Mouse (Mus musculus) Patski (cell line): Measurements from ENCODE around the gene Dse. TPM values are rescaled to one million over a fixed set of nuclear protein-coding genes. Genes with fewer than 3 reads are reported as not detected.

Experiments used
- ATAC-seq: fragments of 100-300 bp; one replicate; pipeline ENCODE4 v1.8.0; 2021
- CTCF ChIA-PET: fragments of 350-600 bp; sonication (Branson Sonifier 250); formaldehyde crosslinking; loops from one replicate; lab custom pipeline; 2022; ENCODE audit warnings: inconsistent platforms; lab: Charles Lee
- POLR2A ChIA-PET: fragments of 350-600 bp; sonication (Branson Sonifier 250); formaldehyde crosslinking; loops from one replicate; lab custom pipeline; 2022; ENCODE audit warnings: antibody characterized with exemption, inconsistent platforms; lab: Charles Lee
- DNase-seq: peaks from one replicate; pipeline ENCODE4 v3.0.0-alpha.2; 2011; ENCODE audit warnings: low read depth, low spot score
- H3K27me3 ChIP-seq: fragments of 371-371 bp; one replicate; pipeline ENCODE4 v1.5.1; 2021
- CTCF ChIP-seq: fragments of 100-300 bp; IDR thresholded peaks from one replicate; pipeline ENCODE4 v1.5.1; 2021
- in situ Hi-C: fragments of 300-500 bp; cut with MboI; formaldehyde crosslinking; loops from 3 replicates; pipeline ENCODE4 v1.11.1; 2018; ENCODE audit warnings: low pct_unique_long_range_greater_than_20kb, mixed read lengths
- polyA plus RNA-seq: library from polyadenylated mRNA; unstranded; gene quantifications from one replicate; pipeline ENCODE4 v1.2.3, GENCODE M21; 2021

The Dse gene
- polyA plus RNA-seq, 1 experiment from 2014 or later, result 6.8 TPM

GRCm38 (mm10) chr10:34139768-34140167 is 67.7 kb downstream of the Dse start:
- no peaks in the 10 kb centered on the region for H3K27me3 ChIP-seq
- no peak for TF ChIP-seq CTCF
- DNase-seq (no peak), ATAC-seq (no peak)
- ChIA-PET POLR2A (no interaction called here), CTCF (interaction anchor here (1.2 kb wide), 1 partner anchor 15 kb away, joined by 3 read pairs; no protein-coding TSS in a partner anchor)
- in situ Hi-C loops, result loop anchor here (10.0 kb wide), 1 partner anchor 135 kb away; no protein-coding TSS in a partner anchor

- no peak for TF ChIP-seq CTCF
- DNase-seq, result no peak
- CTCF ChIA-PET, result no interaction called here
- in situ Hi-C loops, result no loop called here
- no peaks in the 10 kb centered on the region for H3K27me3 ChIP-seq
- no peak for ATAC-seq
- POLR2A ChIA-PET, result interaction anchor here (0.6 kb wide), 1 partner anchor 175 kb away, joined by 3 read pairs; no protein-coding TSS in a partner anchor
Measured at GRCm38 (mm10) chr10:34138027-34138426, 69.5 kb downstream of the Dse start.

DNA sequence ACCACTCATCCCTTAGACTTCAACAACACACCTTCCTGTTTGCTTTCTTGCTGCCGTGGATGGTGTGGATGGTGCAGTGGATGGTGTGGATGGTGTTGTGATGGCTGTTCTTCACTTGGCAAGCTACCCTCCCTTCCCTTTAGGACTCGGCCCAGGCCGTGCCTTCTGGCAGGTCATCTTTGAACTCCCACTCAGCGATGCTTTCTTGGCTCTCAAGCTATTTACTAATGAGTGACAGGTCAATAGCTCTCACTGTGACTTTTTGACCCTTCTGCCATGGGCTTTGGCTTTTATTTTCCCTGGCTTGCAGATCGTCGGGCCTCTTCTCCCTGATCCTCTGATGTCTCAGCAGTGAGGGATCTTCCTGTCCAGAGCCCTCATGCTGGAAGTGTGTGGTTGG is 71.1 kb downstream of the Dse start:
- in situ Hi-C loops, result no loop called here
- no peak for ATAC-seq
- no peaks in the 10 kb centered on the region for H3K27me3 ChIP-seq
- ChIA-PET POLR2A (no interaction called here), CTCF (no interaction called here)
- no peak for TF ChIP-seq CTCF
- DNase-seq, result no peak

DNA sequence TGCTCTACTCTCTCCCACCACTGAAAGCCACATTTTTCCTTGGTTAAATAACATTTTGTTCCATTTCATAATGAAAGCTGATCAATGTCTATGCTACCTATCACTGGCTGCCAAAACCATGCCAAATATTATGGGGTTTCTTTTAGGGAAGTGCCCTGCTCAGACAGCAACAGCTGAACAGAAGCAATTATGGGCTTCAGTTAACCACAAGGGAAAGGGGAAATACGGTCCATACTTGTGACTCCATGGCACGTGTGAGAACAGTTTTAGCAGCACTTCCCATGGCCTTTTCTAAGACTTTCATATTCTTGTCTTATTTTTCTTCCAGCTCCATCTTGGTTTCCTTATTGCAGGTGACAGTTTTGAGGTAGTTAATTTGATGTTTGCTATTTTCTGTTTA is 76.2 kb downstream of the Dse start:
- no peak for TF ChIP-seq CTCF
- peaks cover 4% of the 10 kb centered on the region for H3K27me3 ChIP-seq
- DNase-seq, result no peak
- ChIA-PET CTCF (no interaction called here), POLR2A (interaction anchor here (0.6 to 1.6 kb wide), 2 partner anchors 17 to 179 kb away, joined by 3 to 7 read pairs; no protein-coding TSS in a partner anchor)
- ATAC-seq, result no peak
- in situ Hi-C loops, result no loop called here

- no peak for TF ChIP-seq CTCF
- ChIA-PET POLR2A (no interaction called here), CTCF (no interaction called here)
- peaks cover 4% of the 10 kb centered on the region for H3K27me3 ChIP-seq
- DNase-seq (no peak), ATAC-seq (no peak)
- in situ Hi-C loops, result no loop called here
Measured at GRCm38 (mm10) chr10:34128391-34128790, 79.1 kb downstream of the Dse start.

DNA sequence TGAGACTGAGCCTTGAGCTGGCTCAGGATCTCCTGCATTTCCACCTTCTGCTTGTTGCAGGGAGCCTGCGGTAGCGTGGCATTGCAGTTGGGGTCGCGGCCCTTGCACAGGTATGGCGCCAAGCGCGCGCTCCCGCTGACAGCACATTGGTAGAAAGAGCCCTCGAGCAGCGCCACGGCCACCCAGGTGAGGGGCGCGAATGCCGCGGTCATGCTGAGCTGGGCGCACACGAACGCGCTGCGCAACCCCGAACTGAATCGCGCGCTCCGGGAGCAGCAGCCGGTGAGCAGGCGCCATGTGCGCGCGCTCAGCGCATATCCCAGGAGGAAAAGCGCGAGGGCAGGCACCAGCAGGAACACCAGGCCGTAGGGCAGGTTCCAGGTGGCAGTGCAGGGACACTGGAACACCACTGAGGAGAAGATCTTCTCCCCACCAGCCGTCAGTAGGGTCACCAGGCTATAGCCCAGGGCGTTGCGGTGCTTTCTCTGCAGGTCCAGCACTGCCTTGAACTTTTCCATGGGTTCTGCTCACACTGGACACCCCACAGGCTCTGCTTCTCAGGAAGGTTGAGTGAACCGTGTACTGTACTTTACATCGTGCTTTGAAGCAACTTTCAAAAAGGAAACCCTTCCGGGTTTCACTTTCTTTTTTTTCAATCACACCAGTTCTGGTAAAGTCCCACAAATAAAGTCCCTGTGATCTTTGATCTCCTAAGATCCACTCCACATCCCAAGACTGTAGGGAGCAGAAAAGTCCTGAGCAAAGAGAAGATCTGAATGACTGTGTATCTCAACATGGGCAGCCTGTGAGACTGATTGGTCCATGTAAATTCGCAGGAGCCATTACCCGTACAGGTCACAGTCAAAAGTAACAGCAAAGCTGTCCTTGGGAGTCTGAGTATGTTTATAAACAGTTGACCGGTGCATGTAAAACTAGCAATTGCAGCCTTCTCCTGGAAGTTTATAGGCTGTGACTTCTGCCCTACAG is 79.8 kb downstream of the Dse start, which contains the start of gene Calhm6:
Calhm6 (minus strand) TSS at position 593 of the 987 bp plus-strand sequence.
- TF ChIP-seq CTCF, result no peak
- no peak for ATAC-seq
- POLR2A ChIA-PET, result no interaction called here
- no peak for DNase-seq
- CTCF ChIA-PET, result no interaction called here
- H3K27me3 ChIP-seq, result peaks cover 4% of the 10 kb centered on the region
- in situ Hi-C loops, result no loop called here

DNA sequence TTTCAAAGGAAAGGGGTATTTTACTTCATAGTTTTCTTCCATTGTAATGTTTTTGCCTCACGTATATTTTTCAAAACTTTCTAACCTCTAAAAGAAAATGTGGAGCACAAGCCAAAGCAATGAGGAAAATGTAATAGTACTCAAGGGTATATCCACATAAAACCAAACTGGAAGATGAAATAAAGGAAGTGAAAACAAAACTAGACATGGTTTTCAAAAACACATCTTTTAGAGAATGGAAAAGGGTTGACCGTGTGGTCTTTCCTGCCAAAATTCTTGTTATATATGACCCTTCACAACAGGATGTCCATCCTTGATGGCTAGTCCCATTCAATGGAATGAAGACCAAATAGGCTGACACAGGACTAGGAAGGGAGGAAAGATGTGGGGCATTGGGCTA is 89.1 kb downstream of the Dse start:
- ChIA-PET CTCF (no interaction called here), POLR2A (no interaction called here)
- in situ Hi-C loops, result no loop called here
- H3K27me3 ChIP-seq, result peaks cover 4% of the 10 kb centered on the region
- DNase-seq (no peak), ATAC-seq (no peak)
- TF ChIP-seq CTCF, result no peak

- TF ChIP-seq CTCF, result no peak
- ATAC-seq (no peak), DNase-seq (no peak)
- CTCF ChIA-PET, result interaction anchor here (0.6 kb wide), 1 partner anchor 57 kb away, joined by 3 read pairs; no protein-coding TSS in a partner anchor
- POLR2A ChIA-PET, result no interaction called here
- H3K27me3 ChIP-seq, result peaks cover 4% of the 10 kb centered on the region
- in situ Hi-C loops, result no loop called here
Measured at GRCm38 (mm10) chr10:34117770-34118169, 89.7 kb downstream of the Dse start.

GRCm38 (mm10) chr10:34117131-34117530 is 90.4 kb downstream of the Dse start:
- TF ChIP-seq CTCF, result no peak

DNA sequence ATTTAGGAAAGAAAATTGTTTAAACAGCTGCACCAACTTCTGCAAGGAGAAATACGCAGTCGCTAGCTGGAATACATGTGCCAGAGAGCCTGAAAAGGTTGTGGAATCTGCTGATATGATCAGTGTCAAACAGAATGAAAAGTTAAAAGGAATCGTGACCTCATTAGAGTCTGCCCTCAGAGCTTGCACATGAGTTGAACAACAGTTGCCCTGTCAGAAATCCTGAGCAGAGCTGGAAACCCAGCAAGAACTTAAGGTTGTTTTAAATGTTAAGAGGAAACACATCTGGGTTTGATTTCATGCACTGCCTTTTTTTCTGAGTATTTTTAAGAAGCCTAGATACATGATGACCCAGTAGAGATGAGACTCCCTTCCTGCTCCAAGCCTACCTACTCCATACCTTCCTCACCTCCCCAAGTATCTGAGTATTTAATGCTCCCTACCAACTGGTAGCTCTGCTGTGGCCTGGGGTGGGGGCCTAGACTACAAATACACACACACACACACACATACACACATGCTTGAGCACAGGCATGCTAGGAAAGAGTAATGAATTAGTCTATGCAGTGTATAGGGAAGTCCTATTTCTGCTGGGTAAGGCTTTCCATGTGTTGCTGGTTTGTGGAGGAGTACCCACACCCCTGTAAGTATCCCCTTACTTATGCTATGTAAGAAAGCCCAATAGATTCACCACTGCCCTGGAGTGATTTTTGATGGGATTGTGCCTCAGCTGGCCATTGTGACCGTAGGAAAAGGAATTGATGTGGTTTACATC is 95.4 kb downstream of the Dse start:
- ATAC-seq, result no peak
- CTCF ChIA-PET, result interaction anchor here (1.0 kb wide), 1 partner anchor 39 kb away, joined by 3 read pairs; no protein-coding TSS in a partner anchor
- POLR2A ChIA-PET, result interaction anchor here (0.7 kb wide), 1 partner anchor 38 kb away, joined by 5 read pairs; no protein-coding TSS in a partner anchor
- H3K27me3 ChIP-seq, result peaks cover 3% of the 10 kb centered on the region
- no peak for DNase-seq
- in situ Hi-C loops, result no loop called here
- no peak for TF ChIP-seq CTCF

More at GRCm38 (mm10) chr10:34117131-34117530, 90.4 kb downstream of the Dse start:
- POLR2A ChIA-PET, result no interaction called here
- no peak for DNase-seq
- peaks cover 4% of the 10 kb centered on the region for H3K27me3 ChIP-seq
- ATAC-seq, result no peak
- CTCF ChIA-PET, result interaction anchor here (0.6 to 1.8 kb wide), 3 partner anchors 14 to 58 kb away, joined by 3 to 5 read pairs (median 3); partner anchors contain the start of gene Calhm5
- in situ Hi-C loops, result no loop called here
